Mouse (Mus musculus) midbrain, embryonic 11.5 days (tissue): ENCODE data around the gene Twf2. TPM values are rescaled to one million over a fixed set of nuclear protein-coding genes. Genes with fewer than 3 reads are reported as not detected.

ENCODE experiments used
- ATAC-seq: fragments of 200-750 bp; cut with Nextera tagmentation; 2 replicates; pipeline ENCODE4 v1.8.0; 2017; ENCODE audit warnings: moderate TSS enrichment, moderate library complexity; ENCODE audit not compliant: low FRiP score
- DNase-seq: peaks from one replicate; pipeline ENCODE4 v3.0.0; 2015; ENCODE audit warnings: low spot score; ENCODE audit errors: missing footprints
- H3K27ac ChIP-seq: fragments of 300-500 bp; sonication (generic); 2 replicates; pipeline ENCODE4 v1.5.1; 2014; ENCODE audit warnings: low read depth, low read length
- H3K27me3 ChIP-seq: fragments of 300-500 bp; sonication (generic); 2 replicates; pipeline ENCODE4 v1.6.1; 2014; ENCODE audit warnings: mild to moderate bottlenecking, low read length, moderate library complexity, mixed read lengths; ENCODE audit not compliant: control insufficient read depth, insufficient read depth
- H3K36me3 ChIP-seq: fragments of 300-500 bp; sonication (generic); 2 replicates; pipeline ENCODE4 v1.6.1; 2014; ENCODE audit warnings: mild to moderate bottlenecking, low read length, moderate library complexity, mixed read lengths; ENCODE audit not compliant: control insufficient read depth, insufficient read depth
- H3K4me1 ChIP-seq: fragments of 300-500 bp; sonication (generic); 2 replicates; pipeline ENCODE4 v1.6.1; 2014; ENCODE audit warnings: low read length; ENCODE audit not compliant: control insufficient read depth, insufficient read depth
- H3K4me2 ChIP-seq: fragments of 300-500 bp; sonication (generic); 2 replicates; pipeline ENCODE4 v1.6.1; 2014; ENCODE audit warnings: mild to moderate bottlenecking, moderate library complexity
- H3K4me3 ChIP-seq: fragments of 300-500 bp; sonication (generic); 2 replicates; pipeline ENCODE4 v1.5.1; 2014; ENCODE audit warnings: low read depth, low read length
- H3K9ac ChIP-seq: fragments of 300-500 bp; sonication (generic); 2 replicates; pipeline ENCODE4 v1.6.1; 2014; ENCODE audit warnings: low read length
- H3K9me3 ChIP-seq: fragments of 300-500 bp; sonication (generic); 2 replicates; pipeline ENCODE4 v1.6.1; 2016; ENCODE audit warnings: low read length; ENCODE audit not compliant: control insufficient read depth
- WGBS: fragments of 180-500 bp; shearing (Covaris S2); extraction: QIAGEN DNeasy Blood & Tissue Kit; methylation state at CpG from one replicate; pipeline ENCODE4 v1.1.7; 2014; 5-methylcytosine and 5-hydroxymethylcytosine counted together
- polyA plus RNA-seq: library from polyadenylated mRNA; unstranded; fragments of >200 nt; fragmentation: Nextera tagmentation; extraction: Ambion mirVana; gene quantifications from 2 replicates; pipeline ENCODE4 v1.2.1, GENCODE M21; 2014

Gene Twf2
- polyA plus RNA-seq, 1 experiment from 2014 or later, result 61.4 TPM

GRCm38 (mm10) chr9:106236156-106236817 lies 33.4 kb downstream of the Twf2 start:
- Histone ChIP-seq H3K4me1 (no peaks in the 10 kb centered on the region), H3K27me3 (no peaks in the 10 kb centered on the region), H3K4me2 (no peak overlapping the region), H3K9me3 (no peaks in the 10 kb centered on the region), H3K36me3 (peaks cover 24% of the 10 kb centered on the region), H3K9ac (no peak overlapping the region), H3K4me3 (no peak overlapping the region), H3K27ac (no peak overlapping the region)
- ATAC-seq (no peak), DNase-seq (no peak)
- WGBS, result 92% methylated on average over 23 of the region's 23 CpGs

- Histone ChIP-seq H3K9me3 (no peaks in the 10 kb centered on the region), H3K27me3 (no peaks in the 10 kb centered on the region), H3K4me1 (no peaks in the 10 kb centered on the region), H3K9ac (no peak overlapping the region), H3K4me2 (no peak overlapping the region), H3K36me3 (peaks cover 28% of the 10 kb centered on the region), H3K4me3 (no peak overlapping the region), H3K27ac (no peak overlapping the region)
- DNase-seq, result no peak
- WGBS, result 58% methylated on average over 3 of the region's 3 CpGs
- no peak for ATAC-seq
Measured at GRCm38 (mm10) chr9:106236818-106237211, 33.9 kb downstream of the Twf2 start.

GRCm38 (mm10) chr9:106237401-106237800 lies 34.5 kb downstream of the Twf2 start:
- Histone ChIP-seq H3K27ac (no peak overlapping the region), H3K4me3 (no peak overlapping the region), H3K27me3 (no peaks in the 10 kb centered on the region), H3K4me1 (no peaks in the 10 kb centered on the region), H3K36me3 (peaks cover 28% of the 10 kb centered on the region), H3K9ac (no peak overlapping the region), H3K9me3 (no peaks in the 10 kb centered on the region), H3K4me2 (no peak overlapping the region)
- 90% methylated on average over 8 of the region's 8 CpGs for WGBS
- ATAC-seq (no peak), DNase-seq (no peak)

- Histone ChIP-seq H3K4me3 (no peak overlapping the region), H3K9ac (no peak overlapping the region), H3K9me3 (no peaks in the 10 kb centered on the region), H3K4me1 (no peaks in the 10 kb centered on the region), H3K4me2 (no peak overlapping the region), H3K36me3 (peaks cover 28% of the 10 kb centered on the region), H3K27ac (no peak overlapping the region), H3K27me3 (no peaks in the 10 kb centered on the region)
- DNase-seq (no peak), ATAC-seq (no peak)
- 95% methylated on average over 10 of the region's 10 CpGs for WGBS
Measured at GRCm38 (mm10) chr9:106237878-106238277, 35.0 kb downstream of the Twf2 start.

GRCm38 (mm10) chr9:106241541-106242164 lies 38.7 kb downstream of the Twf2 start:
- Histone ChIP-seq H3K36me3 (peaks cover 16% of the 10 kb centered on the region), H3K27ac (no peak overlapping the region), H3K4me1 (peaks cover 3% of the 10 kb centered on the region), H3K9ac (no peak overlapping the region), H3K9me3 (no peaks in the 10 kb centered on the region), H3K4me3 (no peak overlapping the region), H3K4me2 (no peak overlapping the region), H3K27me3 (no peaks in the 10 kb centered on the region)
- peak; percentile 57 for DNase-seq
- 93% methylated on average over 10 of the region's 10 CpGs for WGBS
- ATAC-seq, result no peak

GRCm38 (mm10) chr9:106242813-106243488 lies 40.0 kb downstream of the Twf2 start:
- H3K36me3 ChIP-seq, result peaks cover 16% of the 10 kb centered on the region
- no peak overlapping the region for H3K9ac ChIP-seq
- H3K4me3 ChIP-seq, result no peak overlapping the region
- H3K27me3 ChIP-seq, result no peaks in the 10 kb centered on the region
- peak; percentile 67 for DNase-seq
- no peak overlapping the region for H3K4me2 ChIP-seq
- H3K27ac ChIP-seq, result no peak overlapping the region; the same call in 1 of the 2 replicates
- 88% methylated on average over 19 of the region's 19 CpGs for WGBS
- peaks cover 10% of the 10 kb centered on the region for H3K4me1 ChIP-seq
- no peaks in the 10 kb centered on the region for H3K9me3 ChIP-seq
- ATAC-seq, result no peak

GRCm38 (mm10) chr9:106249550-106249949 lies 46.6 kb downstream of the Twf2 start:
- Histone ChIP-seq H3K36me3 (no peaks in the 10 kb centered on the region), H3K4me2 (no peak overlapping the region), H3K4me1 (peaks cover 15% of the 10 kb centered on the region), H3K9me3 (no peaks in the 10 kb centered on the region), H3K9ac (no peak overlapping the region), H3K27ac (no peak overlapping the region), H3K4me3 (no peak overlapping the region), H3K27me3 (no peaks in the 10 kb centered on the region)
- ATAC-seq (no peak), DNase-seq (no peak)
- 92% methylated on average over 11 of the region's 11 CpGs for WGBS

GRCm38 (mm10) chr9:106250245-106250644 lies 47.3 kb downstream of the Twf2 start:
- Histone ChIP-seq H3K27me3 (no peaks in the 10 kb centered on the region), H3K9me3 (no peaks in the 10 kb centered on the region), H3K9ac (no peak overlapping the region), H3K4me1 (peaks cover 15% of the 10 kb centered on the region), H3K4me3 (no peak overlapping the region), H3K27ac (no peak overlapping the region), H3K36me3 (no peaks in the 10 kb centered on the region), H3K4me2 (no peak overlapping the region)
- WGBS, result 65% methylated on average over 4 of the region's 4 CpGs
- ATAC-seq, result no peak
- no peak for DNase-seq

- H3K9ac ChIP-seq, result no peak overlapping the region
- ATAC-seq (no peak), DNase-seq (no peak)
- no peaks in the 10 kb centered on the region for H3K27me3 ChIP-seq
- H3K4me2 ChIP-seq, result no peak overlapping the region
- H3K4me3 ChIP-seq, result no peak overlapping the region
- H3K36me3 ChIP-seq, result no peaks in the 10 kb centered on the region
- WGBS, result 84% methylated on average over 8 of the region's 8 CpGs
- no peak overlapping the region for H3K27ac ChIP-seq
- peaks cover 15% of the 10 kb centered on the region for H3K4me1 ChIP-seq
- no peaks in the 10 kb centered on the region for H3K9me3 ChIP-seq
Measured at GRCm38 (mm10) chr9:106251066-106251465, 48.2 kb downstream of the Twf2 start.
